Mouse (Mus musculus) liver, embryonic 14.5 days (tissue): ENCODE measurements around the gene Prap1.

Experiments
- CTCF ChIP-seq: IDR thresholded peaks from 2 replicates; pipeline ENCODE4 v1.5.1; 2016; ENCODE audit warnings: antibody characterized with exemption, low read depth, control low read depth
- EP300 ChIP-seq: IDR thresholded peaks from 2 replicates; pipeline ENCODE4 v1.6.1; 2016; ENCODE audit warnings: antibody characterized with exemption, low read depth

- TF ChIP-seq CTCF: no peak
- TF ChIP-seq EP300: no peak
These were observed 44.0 kb upstream of the Prap1 start for GRCm38 (mm10) chr7:140049115-140049689.
